Mouse (Mus musculus) midbrain, embryonic 11.5 days (tissue): Measurements from ENCODE around the gene Wnk2. TPM values are rescaled to one million over a fixed set of nuclear protein-coding genes. Genes with fewer than 3 reads are reported as not detected.

Experiments
- ATAC-seq: fragments of 200-750 bp; cut with Nextera tagmentation; 2 replicates; pipeline ENCODE4 v1.8.0; 2017; ENCODE audit warnings: moderate TSS enrichment, moderate library complexity; ENCODE audit not compliant: low FRiP score
- DNase-seq: peaks from one replicate; pipeline ENCODE4 v3.0.0; 2015; ENCODE audit warnings: low spot score; ENCODE audit errors: missing footprints
- H3K27ac ChIP-seq: fragments of 300-500 bp; sonication (generic); 2 replicates; pipeline ENCODE4 v1.5.1; 2014; ENCODE audit warnings: low read depth, low read length
- H3K27me3 ChIP-seq: fragments of 300-500 bp; sonication (generic); 2 replicates; pipeline ENCODE4 v1.6.1; 2014; ENCODE audit warnings: mild to moderate bottlenecking, low read length, moderate library complexity, mixed read lengths; ENCODE audit not compliant: control insufficient read depth, insufficient read depth
- H3K36me3 ChIP-seq: fragments of 300-500 bp; sonication (generic); 2 replicates; pipeline ENCODE4 v1.6.1; 2014; ENCODE audit warnings: mild to moderate bottlenecking, low read length, moderate library complexity, mixed read lengths; ENCODE audit not compliant: control insufficient read depth, insufficient read depth
- H3K4me1 ChIP-seq: fragments of 300-500 bp; sonication (generic); 2 replicates; pipeline ENCODE4 v1.6.1; 2014; ENCODE audit warnings: low read length; ENCODE audit not compliant: control insufficient read depth, insufficient read depth
- H3K4me2 ChIP-seq: fragments of 300-500 bp; sonication (generic); 2 replicates; pipeline ENCODE4 v1.6.1; 2014; ENCODE audit warnings: mild to moderate bottlenecking, moderate library complexity
- H3K4me3 ChIP-seq: fragments of 300-500 bp; sonication (generic); 2 replicates; pipeline ENCODE4 v1.5.1; 2014; ENCODE audit warnings: low read depth, low read length
- H3K9ac ChIP-seq: fragments of 300-500 bp; sonication (generic); 2 replicates; pipeline ENCODE4 v1.6.1; 2014; ENCODE audit warnings: low read length
- H3K9me3 ChIP-seq: fragments of 300-500 bp; sonication (generic); 2 replicates; pipeline ENCODE4 v1.6.1; 2016; ENCODE audit warnings: low read length; ENCODE audit not compliant: control insufficient read depth
- WGBS: fragments of 180-500 bp; shearing (Covaris S2); extraction: QIAGEN DNeasy Blood & Tissue Kit; methylation state at CpG from one replicate; pipeline ENCODE4 v1.1.7; 2014; 5-methylcytosine and 5-hydroxymethylcytosine counted together
- polyA plus RNA-seq: library from polyadenylated mRNA; unstranded; fragments of >200 nt; fragmentation: Nextera tagmentation; extraction: Ambion mirVana; gene quantifications from 2 replicates; pipeline ENCODE4 v1.2.1, GENCODE M21; 2014

Gene Wnk2
- polyA plus RNA-seq, 1 experiment from 2014 or later, result 7.8 TPM

DNA sequence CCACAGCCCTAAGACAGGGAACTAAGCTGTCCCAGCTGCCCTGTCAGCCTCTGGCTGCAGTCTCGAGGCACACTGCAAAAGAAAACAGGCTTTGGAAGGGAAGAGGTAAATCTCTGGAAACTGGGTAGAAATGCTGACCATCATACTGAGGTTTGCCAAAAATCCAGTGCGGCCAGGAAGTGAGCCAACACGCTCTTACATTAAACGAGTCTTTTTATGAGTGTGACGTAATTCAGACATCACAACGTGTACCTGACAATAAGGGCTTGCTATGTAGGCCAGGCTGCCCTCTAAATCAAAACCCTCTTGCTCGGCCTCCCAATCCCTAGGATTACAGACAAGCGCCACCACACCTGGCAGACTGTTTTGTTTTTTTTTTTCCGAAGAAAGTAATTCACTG lies 19.3 kb upstream of the Wnk2 start:
- no peak for ATAC-seq
- H3K4me3 ChIP-seq, result no peak overlapping the region

DNA sequence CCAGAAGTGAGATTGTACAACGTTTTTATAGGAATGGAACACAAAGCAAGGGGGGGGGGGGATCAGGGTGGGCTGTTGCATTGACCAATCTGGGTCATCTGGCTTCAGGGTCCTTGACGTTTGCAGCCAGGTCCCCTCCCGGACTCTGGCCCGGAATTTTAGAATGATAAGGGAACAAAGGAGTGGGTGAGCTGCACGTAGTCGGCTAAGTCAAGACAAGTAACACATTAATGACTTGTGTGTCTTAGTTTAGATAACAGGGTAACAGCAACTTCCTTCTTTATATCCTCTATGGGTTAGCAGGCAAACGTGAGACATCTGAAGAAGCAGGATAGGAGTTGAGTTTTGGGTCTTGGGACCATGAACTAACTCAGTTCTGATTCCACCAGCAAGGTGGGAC lies 15.8 kb upstream of the Wnk2 start:
- no peaks in the 10 kb centered on the region for H3K4me1 ChIP-seq
- ATAC-seq, result no peak
- DNase-seq, result no peak
- H3K9me3 ChIP-seq, result no peaks in the 10 kb centered on the region
- no peak overlapping the region for H3K9ac ChIP-seq
- WGBS, result 85% methylated on average over 7 of the region's 7 CpGs
- H3K27ac ChIP-seq, result no peak overlapping the region
- no peaks in the 10 kb centered on the region for H3K27me3 ChIP-seq
- no peak overlapping the region for H3K4me2 ChIP-seq
- no peaks in the 10 kb centered on the region for H3K36me3 ChIP-seq
- no peak overlapping the region for H3K4me3 ChIP-seq

More for the DNA sequence above, 19.3 kb upstream of the Wnk2 start:
- no peaks in the 10 kb centered on the region for H3K27me3 ChIP-seq
- no peaks in the 10 kb centered on the region for H3K9me3 ChIP-seq
- DNase-seq, result no peak
- no peak overlapping the region for H3K4me2 ChIP-seq
- no peaks in the 10 kb centered on the region for H3K36me3 ChIP-seq
- no peak overlapping the region for H3K9ac ChIP-seq
- 88% methylated on average over 9 of the region's 9 CpGs for WGBS
- no peaks in the 10 kb centered on the region for H3K4me1 ChIP-seq
- H3K27ac ChIP-seq, result no peak overlapping the region

DNA sequence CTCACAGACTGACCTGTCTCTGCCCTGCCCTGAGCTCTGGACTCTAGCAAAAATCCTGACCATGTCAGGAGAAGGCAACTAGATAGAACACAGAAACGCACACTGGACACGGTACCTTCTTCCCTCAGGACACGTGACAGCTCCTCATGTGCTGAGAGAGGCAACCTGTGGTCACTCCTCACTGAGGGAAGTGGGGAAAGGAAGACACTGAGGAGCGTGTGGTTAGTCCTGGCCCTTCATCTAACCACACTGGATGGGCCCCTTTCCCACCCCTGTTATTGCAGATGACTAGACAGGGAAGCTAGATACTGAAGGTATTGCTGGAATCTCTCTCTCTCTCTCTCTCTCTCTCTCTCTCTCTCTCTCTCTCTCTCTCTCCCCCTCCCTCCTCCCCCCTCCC lies 14.9 kb upstream of the Wnk2 start:
- 80% methylated on average over 4 of the region's 4 CpGs for WGBS
- DNase-seq (no peak), ATAC-seq (no peak)
- H3K9ac ChIP-seq, result no peak overlapping the region
- H3K27ac ChIP-seq, result no peak overlapping the region
- no peaks in the 10 kb centered on the region for H3K9me3 ChIP-seq
- no peaks in the 10 kb centered on the region for H3K36me3 ChIP-seq
- H3K4me3 ChIP-seq, result no peak overlapping the region
- H3K4me2 ChIP-seq, result no peak overlapping the region
- H3K27me3 ChIP-seq, result no peaks in the 10 kb centered on the region
- H3K4me1 ChIP-seq, result no peaks in the 10 kb centered on the region

DNA sequence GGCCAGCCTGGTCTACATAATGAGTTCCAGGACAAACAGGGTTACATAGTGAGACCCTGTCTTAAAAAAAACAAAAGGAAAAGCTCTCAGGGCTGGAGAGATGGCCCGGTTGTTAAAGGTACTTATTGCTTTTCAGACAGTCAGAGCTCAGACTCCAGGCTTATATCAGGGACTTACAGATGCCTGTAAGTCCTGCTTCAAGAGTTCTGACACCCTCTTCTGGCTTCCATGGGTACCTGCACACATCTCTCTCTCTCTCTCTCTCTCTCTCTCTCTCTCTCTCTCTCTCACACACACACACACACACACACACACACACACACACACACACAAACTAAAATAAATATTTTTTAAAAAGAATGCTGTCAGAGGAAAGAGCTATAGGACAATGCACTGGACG lies 13.4 kb upstream of the Wnk2 start:
- H3K9me3 ChIP-seq, result no peaks in the 10 kb centered on the region
- no peak overlapping the region for H3K9ac ChIP-seq
- ATAC-seq, result no peak
- H3K27me3 ChIP-seq, result no peaks in the 10 kb centered on the region
- H3K4me1 ChIP-seq, result no peaks in the 10 kb centered on the region
- WGBS, result 67% methylated on average over 2 of the region's 2 CpGs
- H3K4me3 ChIP-seq, result no peak overlapping the region
- no peak overlapping the region for H3K27ac ChIP-seq
- H3K4me2 ChIP-seq, result no peak overlapping the region
- no peak for DNase-seq
- no peaks in the 10 kb centered on the region for H3K36me3 ChIP-seq

DNA sequence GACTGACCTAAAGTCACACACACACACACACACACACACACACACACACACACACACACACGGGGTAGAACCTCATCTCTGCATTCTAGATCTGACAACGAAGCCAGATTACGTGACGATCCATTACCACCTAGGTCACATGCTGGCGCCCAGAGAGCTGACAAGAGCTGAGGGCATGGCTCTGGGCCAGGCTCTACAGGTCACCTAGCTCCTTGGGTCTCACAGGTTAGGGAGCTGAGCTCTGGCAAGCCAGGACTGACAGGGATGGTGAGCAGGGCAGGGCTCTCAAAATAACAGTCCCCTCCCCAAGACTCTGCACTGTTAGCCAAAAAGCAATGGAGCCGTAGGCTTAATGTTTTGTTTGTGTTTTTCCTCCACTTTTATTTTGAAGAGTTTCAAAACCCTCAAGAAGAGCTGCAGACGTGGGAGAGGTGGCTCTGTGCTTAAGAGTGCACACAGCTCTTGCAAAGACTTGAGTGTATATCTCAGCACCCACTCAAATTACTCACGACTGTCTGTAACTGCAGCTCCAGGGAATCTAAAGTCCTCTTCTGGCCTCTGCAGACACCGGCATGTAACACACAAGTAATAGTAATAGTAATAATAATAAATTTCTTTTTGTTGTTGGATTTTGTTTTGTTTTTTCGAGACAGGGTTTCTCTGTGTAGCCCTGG lies 10.4 kb upstream of the Wnk2 start:
- Histone ChIP-seq H3K4me3 (no peak overlapping the region), H3K36me3 (no peaks in the 10 kb centered on the region), H3K9ac (no peak overlapping the region), H3K9me3 (no peaks in the 10 kb centered on the region), H3K27ac (no peak overlapping the region), H3K4me1 (no peaks in the 10 kb centered on the region), H3K27me3 (no peaks in the 10 kb centered on the region), H3K4me2 (no peak overlapping the region)
- ATAC-seq (no peak), DNase-seq (no peak)
- WGBS, result 80% methylated on average over 10 of the region's 10 CpGs

DNA sequence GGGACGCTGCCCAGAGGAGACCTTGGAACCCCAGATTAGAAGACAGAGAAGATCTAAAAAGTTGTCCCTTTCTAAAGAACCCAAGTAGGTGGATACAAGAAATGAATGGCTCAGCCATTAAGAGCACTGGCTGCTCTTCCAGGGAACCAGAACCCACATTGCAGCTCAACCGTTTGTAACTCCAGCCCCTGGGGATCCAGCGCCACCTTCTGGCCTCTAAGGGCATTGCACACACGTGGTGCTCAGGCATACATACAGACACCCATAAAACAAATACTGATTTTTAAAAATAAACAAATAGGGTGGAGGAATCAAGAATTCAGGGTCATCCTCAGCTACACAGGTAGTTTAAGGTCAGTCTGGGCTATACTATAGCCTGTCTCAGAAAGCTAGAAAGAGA lies 8.8 kb upstream of the Wnk2 start:
- Histone ChIP-seq H3K27ac (no peak overlapping the region), H3K27me3 (no peaks in the 10 kb centered on the region), H3K9me3 (no peaks in the 10 kb centered on the region), H3K4me3 (no peak overlapping the region), H3K36me3 (no peaks in the 10 kb centered on the region), H3K4me1 (no peaks in the 10 kb centered on the region), H3K4me2 (no peak overlapping the region), H3K9ac (no peak overlapping the region)
- DNase-seq (no peak), ATAC-seq (no peak)
- 73% methylated on average over 4 of the region's 4 CpGs for WGBS

DNA sequence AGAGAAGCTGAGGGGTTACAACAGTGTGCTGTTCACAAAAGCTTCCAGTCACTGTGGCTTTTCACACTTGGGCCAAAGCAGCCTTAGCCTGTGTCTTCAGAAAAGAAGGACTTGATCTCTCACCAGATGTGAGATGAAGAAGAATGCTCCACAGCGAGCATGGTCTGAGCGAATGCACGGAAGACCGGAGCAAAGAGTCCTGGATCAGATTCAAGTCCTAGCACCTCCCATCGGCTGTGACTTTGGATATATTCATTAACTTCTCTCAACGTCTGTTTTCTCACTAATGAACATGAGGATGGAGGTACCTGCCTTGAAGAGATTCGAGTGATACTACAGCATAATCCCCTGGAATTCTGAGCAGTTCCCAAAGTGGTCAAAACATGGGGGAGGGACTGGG lies 6.8 kb upstream of the Wnk2 start:
- Histone ChIP-seq H3K4me1 (no peaks in the 10 kb centered on the region), H3K4me3 (no peak overlapping the region), H3K27ac (no peak overlapping the region), H3K36me3 (no peaks in the 10 kb centered on the region), H3K9ac (no peak overlapping the region), H3K27me3 (no peaks in the 10 kb centered on the region), H3K4me2 (no peak overlapping the region), H3K9me3 (no peaks in the 10 kb centered on the region)
- ATAC-seq (no peak), DNase-seq (no peak)
- 64% methylated on average over 7 of the region's 7 CpGs for WGBS

DNA sequence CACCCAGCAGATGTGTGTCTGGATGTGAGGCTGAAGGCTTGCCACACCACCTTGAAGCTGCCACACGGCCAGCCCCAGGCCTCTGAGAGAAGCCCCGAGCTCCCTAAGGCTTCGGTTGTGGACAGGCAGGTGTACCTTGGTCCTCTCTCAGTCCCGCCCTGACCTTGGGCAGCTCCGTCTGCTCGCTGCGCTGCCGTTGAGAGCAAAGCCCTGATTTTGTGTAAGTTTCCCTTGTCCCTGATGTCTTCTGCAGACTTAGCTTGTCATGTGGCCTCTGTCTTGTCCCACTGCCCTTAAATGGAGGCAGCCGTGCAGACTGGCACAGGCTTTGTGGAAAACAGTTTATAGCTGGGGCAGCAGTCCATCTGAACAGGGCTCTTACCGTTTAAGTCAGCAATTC lies 6.2 kb upstream of the Wnk2 start:
- H3K9me3 ChIP-seq, result no peaks in the 10 kb centered on the region
- no peaks in the 10 kb centered on the region for H3K36me3 ChIP-seq
- no peaks in the 10 kb centered on the region for H3K4me1 ChIP-seq
- DNase-seq (no peak), ATAC-seq (no peak)
- no peak overlapping the region for H3K9ac ChIP-seq
- H3K4me3 ChIP-seq, result no peak overlapping the region
- no peaks in the 10 kb centered on the region; the same call in 1 of the 2 replicates for H3K27me3 ChIP-seq
- WGBS, result 80% methylated on average over 10 of the region's 10 CpGs
- no peak overlapping the region for H3K4me2 ChIP-seq
- no peak overlapping the region for H3K27ac ChIP-seq

DNA sequence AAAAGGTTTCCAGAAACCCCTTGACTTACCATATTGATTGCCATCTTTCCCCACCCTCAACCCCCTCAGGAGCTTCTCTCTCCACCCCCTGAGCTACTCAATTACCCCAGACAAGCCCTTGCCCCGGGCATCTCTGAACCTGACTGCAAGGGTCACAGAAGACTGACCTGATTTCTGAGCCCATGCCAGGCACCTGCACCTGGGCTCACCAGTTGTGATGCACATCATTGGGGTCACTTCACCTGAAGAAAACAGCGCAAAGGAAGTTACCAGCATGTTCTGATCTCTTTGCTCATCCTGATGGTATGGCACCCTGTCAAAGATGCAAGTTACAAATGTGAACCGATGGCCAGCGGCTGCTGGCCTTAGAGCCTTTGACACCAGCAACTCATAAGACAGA lies 873 bp upstream of the Wnk2 start:
- no peak overlapping the region for H3K4me2 ChIP-seq
- peaks cover 24% of the 10 kb centered on the region for H3K4me1 ChIP-seq
- H3K36me3 ChIP-seq, result no peaks in the 10 kb centered on the region
- no peaks in the 10 kb centered on the region for H3K9me3 ChIP-seq
- ATAC-seq (no peak), DNase-seq (no peak)
- WGBS, result 80% methylated on average over 4 of the region's 4 CpGs
- H3K4me3 ChIP-seq, result no peak overlapping the region
- H3K27me3 ChIP-seq, result peaks cover 15% of the 10 kb centered on the region
- no peak overlapping the region for H3K27ac ChIP-seq
- H3K9ac ChIP-seq, result no peak overlapping the region
